Mouse (Mus musculus) midbrain, embryonic 10.5 days (tissue): ENCODE data around the gene Fbxo28. TPM values are rescaled to one million over a fixed set of nuclear protein-coding genes. Genes with fewer than 3 reads are reported as not detected.
"Not testable (repeated sequence)": the region's sequence is repeated elsewhere in the genome, so short reads cannot be mapped to it uniquely, and the experiment has no call there.

Source experiments
- DNase-seq: peaks from one replicate; pipeline ENCODE4 v3.0.0-alpha.2; 2017; ENCODE audit warnings: low spot score
- H3K27ac ChIP-seq: fragments of 300-500 bp; sonication (generic); replicated peaks from 2 replicates; pipeline ENCODE4 v1.5.1; 2016; ENCODE audit warnings: mild to moderate bottlenecking
- H3K27me3 ChIP-seq: fragments of 300-500 bp; sonication (generic); 2 replicates; pipeline ENCODE4 v1.6.1; 2016; ENCODE audit warnings: low read depth, mild to moderate bottlenecking; ENCODE audit not compliant: poor library complexity, severe bottlenecking
- H3K36me3 ChIP-seq: fragments of 300-500 bp; sonication (generic); 2 replicates; pipeline ENCODE4 v1.6.1; 2016; ENCODE audit warnings: mild to moderate bottlenecking, moderate library complexity
- H3K4me1 ChIP-seq: fragments of 300-500 bp; sonication (generic); 2 replicates; pipeline ENCODE4 v1.6.1; 2016
- H3K4me3 ChIP-seq: fragments of 300-500 bp; sonication (generic); 2 replicates; pipeline ENCODE4 v1.5.1; 2016; ENCODE audit warnings: mild to moderate bottlenecking, moderate library complexity
- H3K9me3 ChIP-seq: fragments of 300-500 bp; sonication (generic); replicated peaks from 2 replicates; pipeline ENCODE4 v1.6.1; 2016; ENCODE audit warnings: mild to moderate bottlenecking
- WGBS: fragments of 180-500 bp; shearing (Covaris S2); methylation state at CpG from one replicate; pipeline ENCODE4 v1.1.7; 2016; 5-methylcytosine and 5-hydroxymethylcytosine counted together
- polyA plus RNA-seq: library from polyadenylated mRNA; unstranded; fragments of >200 nt; fragmentation: Nextera tagmentation; extraction: Ambion mirVana; gene quantifications from 2 replicates; pipeline ENCODE4 v1.2.1, GENCODE M21; 2016

Fbxo28 gene
- polyA plus RNA-seq, 1 experiment from 2014 or later: 22.6 TPM

DNA sequence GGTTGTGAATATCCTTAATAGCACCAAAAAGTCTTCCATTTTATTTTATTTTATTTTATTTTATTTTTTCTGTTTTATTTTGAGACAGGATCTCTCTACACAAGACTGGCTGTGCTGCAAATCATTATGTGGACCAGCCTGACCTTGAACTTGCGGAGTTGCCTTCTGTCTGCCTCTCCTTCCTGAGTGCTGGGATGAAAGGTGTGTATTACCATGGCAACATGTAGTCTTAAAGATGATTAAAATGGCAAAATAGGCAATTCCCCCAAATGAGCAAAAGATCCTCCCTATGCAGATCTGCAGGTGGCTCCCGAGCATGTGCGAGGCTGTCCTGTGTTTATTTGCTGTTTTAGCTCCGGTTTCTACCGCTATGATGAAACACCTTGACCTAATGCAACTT, 43.6 kb downstream of the Fbxo28 start:
- Histone ChIP-seq H3K4me1 (peaks cover 7% of the 10 kb centered on the region), H3K27me3 (no peaks in the 10 kb centered on the region), H3K9me3 (no peaks in the 10 kb centered on the region), H3K27ac (no peak overlapping the region), H3K4me3 (no peak overlapping the region), H3K36me3 (no peaks in the 10 kb centered on the region)
- WGBS: 91% methylated on average over 5 of the region's 5 CpGs
- DNase-seq: no peak

DNA sequence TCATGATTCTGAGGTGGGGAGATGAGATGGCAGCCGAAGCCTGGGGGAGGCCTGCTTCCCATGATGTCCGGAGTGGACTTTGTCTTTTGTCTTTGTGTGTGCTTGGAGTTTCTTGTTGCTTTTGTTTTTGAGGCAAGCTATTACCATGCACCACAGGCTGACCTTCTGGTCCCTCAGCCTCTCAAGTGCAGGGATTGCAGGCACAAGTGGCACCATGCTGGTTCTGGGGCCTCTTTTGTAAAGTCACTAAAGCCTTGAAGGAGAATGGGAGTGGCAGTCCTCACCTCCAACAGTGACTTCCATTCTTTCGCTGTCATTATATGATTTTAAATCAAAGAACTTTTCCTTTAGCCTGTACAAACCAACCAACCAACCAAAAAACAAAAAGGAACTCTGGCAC, 44.2 kb downstream of the Fbxo28 start:
- Histone ChIP-seq H3K4me3 (no peak overlapping the region), H3K9me3 (no peaks in the 10 kb centered on the region), H3K27me3 (no peaks in the 10 kb centered on the region), H3K36me3 (no peaks in the 10 kb centered on the region), H3K27ac (no peak overlapping the region), H3K4me1 (peaks cover 7% of the 10 kb centered on the region)
- WGBS: 47% methylated on average over 3 of the region's 3 CpGs
- DNase-seq: no peak

GRCm38 (mm10) chr1:182296816-182297215, 44.6 kb downstream of the Fbxo28 start:
- Histone ChIP-seq H3K4me3 (no peak overlapping the region), H3K4me1 (peaks cover 7% of the 10 kb centered on the region), H3K9me3 (no peaks in the 10 kb centered on the region), H3K27ac (no peak overlapping the region), H3K27me3 (no peaks in the 10 kb centered on the region), H3K36me3 (no peaks in the 10 kb centered on the region)
- DNase-seq: no peak
- WGBS: 81% methylated on average over 6 of the region's 6 CpGs

- Histone ChIP-seq H3K27ac (no peak overlapping the region), H3K27me3 (no peaks in the 10 kb centered on the region), H3K9me3 (no peaks in the 10 kb centered on the region), H3K36me3 (no peaks in the 10 kb centered on the region), H3K4me3 (no peak overlapping the region), H3K4me1 (peaks cover 7% of the 10 kb centered on the region)
- WGBS: 88% methylated on average over 6 of the region's 6 CpGs
- DNase-seq: no peak
Observed at GRCm38 (mm10) chr1:182296141-182296540, 45.3 kb downstream of the Fbxo28 start.

DNA sequence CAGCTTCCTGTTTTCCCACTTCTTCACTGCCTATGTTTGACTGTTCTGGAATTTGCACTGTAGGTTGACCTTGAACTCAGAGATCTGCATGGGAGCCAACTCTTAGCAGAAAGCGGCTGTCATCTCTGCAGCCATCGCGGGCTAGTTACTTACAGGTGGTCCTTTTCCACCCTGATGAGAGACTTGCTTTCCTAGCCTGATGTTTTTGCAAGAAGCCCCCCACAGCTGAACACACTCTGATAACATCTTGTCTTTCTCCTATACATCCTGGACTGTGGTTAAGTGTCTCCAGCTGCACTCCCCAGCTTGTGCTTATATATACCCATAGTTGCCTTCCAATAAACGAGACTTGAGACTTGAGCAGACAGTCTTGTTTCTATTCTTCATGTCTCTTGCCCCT, 49.1 kb downstream of the Fbxo28 start:
- Histone ChIP-seq H3K4me1 (peaks cover 19% of the 10 kb centered on the region), H3K9me3 (no peaks in the 10 kb centered on the region), H3K4me3 (no peak overlapping the region), H3K27ac (no peak overlapping the region), H3K27me3 (no peaks in the 10 kb centered on the region), H3K36me3 (no peaks in the 10 kb centered on the region)
- DNase-seq: no peak
- WGBS: 81% methylated on average over 4 of the region's 4 CpGs

GRCm38 (mm10) chr1:182290741-182291140, 50.7 kb downstream of the Fbxo28 start:
- not testable (repeated sequence) for H3K27me3 ChIP-seq, H3K9me3 ChIP-seq, DNase-seq, H3K36me3 ChIP-seq, H3K27ac ChIP-seq, H3K4me3 ChIP-seq
- H3K4me1 ChIP-seq: peaks cover 13% of the 10 kb centered on the region
- WGBS: 92% methylated on average over 3 of the region's 3 CpGs

- DNase-seq: no peak
- H3K27me3 ChIP-seq: 0 out of 2 replicates have a peak, but pooled peaks cover 4% of the 10 kb centered on the region
- no peaks in the 10 kb centered on the region for H3K36me3 ChIP-seq
- H3K9me3 ChIP-seq: no peaks in the 10 kb centered on the region
- 71% methylated on average over 2 of the region's 2 CpGs for WGBS
- no peak overlapping the region for H3K27ac ChIP-seq
- no peak overlapping the region for H3K4me3 ChIP-seq
- peaks cover 13% of the 10 kb centered on the region for H3K4me1 ChIP-seq
Observed at GRCm38 (mm10) chr1:182289781-182290180, 51.6 kb downstream of the Fbxo28 start.

- H3K9me3 ChIP-seq: no peaks in the 10 kb centered on the region
- H3K4me1 ChIP-seq: peaks cover 13% of the 10 kb centered on the region
- no peaks in the 10 kb centered on the region for H3K36me3 ChIP-seq
- H3K27ac ChIP-seq: no peak overlapping the region
- H3K4me3 ChIP-seq: no peak overlapping the region
- no peak for DNase-seq
- WGBS: 45% methylated on average over 2 of the region's 2 CpGs
- H3K27me3 ChIP-seq: peaks cover 11% of the 10 kb centered on the region; the same call in 1 of the 2 replicates
Observed at GRCm38 (mm10) chr1:182288601-182289000, 52.8 kb downstream of the Fbxo28 start.

DNA sequence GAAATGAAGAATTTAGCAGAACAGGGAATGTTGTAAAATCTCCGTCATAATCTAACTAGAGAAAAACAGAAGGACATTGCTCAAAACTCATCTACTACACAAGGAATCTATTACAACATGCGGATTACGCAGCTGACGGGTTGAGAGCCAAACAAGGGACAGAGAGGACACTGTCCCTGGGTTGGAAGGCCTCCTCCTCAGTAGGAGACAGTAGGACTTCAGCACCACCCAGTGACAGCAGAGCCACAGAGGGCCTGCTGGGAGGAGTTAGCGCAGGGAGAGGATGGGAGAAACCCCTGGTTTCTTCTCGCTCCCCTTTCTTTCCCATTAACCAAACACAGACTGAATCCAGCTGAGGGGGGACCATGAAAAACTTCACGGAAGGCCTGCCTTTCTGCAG, 53.6 kb downstream of the Fbxo28 start:
- Histone ChIP-seq H3K27ac (no peak overlapping the region), H3K27me3 (peaks cover 17% of the 10 kb centered on the region; the same call in 1 of the 2 replicates), H3K4me3 (no peak overlapping the region), H3K9me3 (no peaks in the 10 kb centered on the region), H3K4me1 (peaks cover 20% of the 10 kb centered on the region), H3K36me3 (no peaks in the 10 kb centered on the region)
- WGBS: 67% methylated on average over 7 of the region's 7 CpGs
- no peak for DNase-seq

GRCm38 (mm10) chr1:182284795-182285194, 56.6 kb downstream of the Fbxo28 start:
- 86% methylated on average over 2 of the region's 2 CpGs for WGBS
- Histone ChIP-seq H3K9me3 (no peaks in the 10 kb centered on the region), H3K27ac (no peak overlapping the region), H3K4me3 (no peak overlapping the region), H3K4me1 (peaks cover 44% of the 10 kb centered on the region), H3K36me3 (no peaks in the 10 kb centered on the region), H3K27me3 (peaks cover 17% of the 10 kb centered on the region; the same call in 1 of the 2 replicates)
- DNase-seq: peak; percentile 9

GRCm38 (mm10) chr1:182283231-182283630, 58.2 kb downstream of the Fbxo28 start:
- H3K4me3 ChIP-seq: peak overlapping the region; percentile 76
- DNase-seq: no peak

DNA sequence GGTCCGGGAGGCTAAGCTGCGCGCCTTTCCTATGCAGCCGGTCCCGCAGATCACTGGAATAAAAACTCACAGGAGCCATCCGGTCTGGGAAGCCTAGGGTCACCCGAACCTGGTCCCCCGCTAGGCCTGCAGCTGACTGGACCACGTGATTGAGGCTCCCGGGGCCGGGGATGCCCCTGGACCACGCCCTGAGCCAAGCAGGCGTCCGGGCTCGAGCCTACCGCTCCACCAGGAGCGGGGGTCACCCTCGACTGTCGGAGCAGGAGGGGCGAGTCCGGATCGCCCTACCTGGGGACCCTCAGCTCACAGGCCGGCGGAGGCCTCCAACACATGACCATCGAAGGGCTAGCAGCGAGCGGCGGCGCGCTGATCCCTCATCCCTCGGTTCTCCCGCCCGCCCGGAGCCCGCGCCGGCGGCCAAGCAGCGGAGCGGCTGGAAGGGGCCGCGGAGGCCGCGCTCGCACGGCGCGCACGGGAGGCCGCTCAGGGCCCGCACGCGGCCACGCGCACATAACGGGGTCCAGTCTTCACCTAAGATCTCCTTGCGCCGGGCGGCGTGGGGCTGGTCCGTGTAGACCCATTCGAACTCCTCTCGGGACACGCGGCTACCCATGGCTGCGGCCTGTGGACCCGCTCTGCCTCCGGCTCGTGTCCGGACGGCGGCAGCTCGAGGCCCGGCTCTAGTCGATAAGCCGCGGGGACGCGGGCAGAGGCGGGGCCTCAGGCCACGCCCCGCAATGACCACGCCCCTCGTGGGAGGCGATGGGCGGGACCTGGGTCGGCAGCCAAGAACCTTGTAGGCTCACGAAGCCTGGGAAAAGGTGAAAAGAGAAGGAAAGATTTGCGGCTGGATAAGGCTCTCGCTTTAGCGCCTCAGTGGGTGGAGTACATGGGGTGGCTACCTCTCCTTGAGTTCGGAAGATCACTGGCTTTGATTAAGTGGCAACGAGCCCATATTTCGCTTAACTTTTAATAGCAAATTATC, 59.0 kb downstream of the Fbxo28 start, which contains the start of gene Degs1:
Gene Degs1 (minus strand): TSS at position 714 of the 985 bp plus-strand sequence.
- no peaks in the 10 kb centered on the region for H3K9me3 ChIP-seq
- H3K4me3 ChIP-seq: peak within 1 kb of the TSS; percentile 76
- peaks cover 17% of the 10 kb centered on the region; the same call in 1 of the 2 replicates for H3K27me3 ChIP-seq
- peaks cover 20% of the 10 kb centered on the region for H3K36me3 ChIP-seq
- H3K27ac ChIP-seq: peak within 1 kb of the TSS; percentile 96
- peak; percentile 94 for DNase-seq
- under 1% methylated on average over 94 of the region's 94 CpGs for WGBS
- H3K4me1 ChIP-seq: peaks cover 31% of the 10 kb centered on the region

More at GRCm38 (mm10) chr1:182283231-182283630, 58.2 kb downstream of the Fbxo28 start:
- Histone ChIP-seq H3K27ac (no peak overlapping the region), H3K36me3 (peaks cover 12% of the 10 kb centered on the region), H3K4me1 (peaks cover 34% of the 10 kb centered on the region), H3K27me3 (peaks cover 17% of the 10 kb centered on the region; the same call in 1 of the 2 replicates), H3K9me3 (no peaks in the 10 kb centered on the region)
- 37% methylated on average over 7 of the region's 7 CpGs for WGBS

GRCm38 (mm10) chr1:182281251-182281711, 60.1 kb downstream of the Fbxo28 start:
- H3K27ac ChIP-seq: no peak overlapping the region
- no peak for DNase-seq

More at GRCm38 (mm10) chr1:182281251-182281711, 60.1 kb downstream of the Fbxo28 start:
- Histone ChIP-seq H3K4me1 (peaks cover 31% of the 10 kb centered on the region), H3K9me3 (no peaks in the 10 kb centered on the region), H3K4me3 (peak overlapping the region; percentile 76), H3K36me3 (peaks cover 31% of the 10 kb centered on the region), H3K27me3 (peaks cover 17% of the 10 kb centered on the region; the same call in 1 of the 2 replicates)
- WGBS: 28% methylated on average over 9 of the region's 9 CpGs
